Mouse (Mus musculus): Measurements from ENCODE around the gene Hhat. TPM values are rescaled to one million over a fixed set of nuclear protein-coding genes. Genes with fewer than 3 reads are reported as not detected.

Gene Hhat
- polyA plus RNA-seq, 1 experiment = not detected

DNA sequence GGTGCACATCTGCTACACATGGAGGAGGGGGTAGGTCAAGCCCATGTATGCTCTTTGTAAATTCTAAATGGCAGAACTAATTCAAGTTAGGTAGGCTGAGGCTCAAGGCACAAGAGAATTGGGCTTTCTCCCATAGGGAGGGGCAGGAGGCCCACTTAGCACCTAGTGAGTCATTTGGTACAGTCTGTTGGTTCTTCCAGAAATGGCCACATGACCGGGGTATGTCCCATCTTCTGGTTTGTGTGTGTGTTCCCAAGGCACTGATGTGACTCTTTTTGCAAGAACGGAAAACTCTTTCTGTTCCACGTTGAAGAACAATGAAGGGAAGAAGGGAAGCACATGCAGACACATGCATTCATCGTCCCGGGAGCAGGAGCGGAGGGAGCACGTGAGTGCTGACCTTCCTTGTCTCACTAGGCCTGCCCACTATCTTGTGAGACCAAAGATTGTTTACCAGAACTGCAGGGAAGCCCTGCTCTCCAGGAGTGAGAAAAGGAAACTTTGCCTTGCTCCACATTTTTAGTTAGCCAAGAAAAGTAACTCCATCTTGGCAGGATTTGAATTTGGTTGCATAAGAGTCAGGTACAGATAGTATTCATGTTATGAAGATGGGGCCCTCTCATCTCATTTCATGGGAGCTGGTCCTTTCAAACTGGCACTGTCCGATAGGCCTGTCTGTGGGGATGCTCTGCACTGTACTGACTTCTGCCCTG is 290.8 kb downstream of the Hhat start:
- Histone ChIP-seq H3K36me3 (ENCODE audit: control insufficient read depth) (no peaks in the 10 kb centered on the region), H3K27me3 (ENCODE audit: control insufficient read depth) (no peaks in the 10 kb centered on the region), H3K9me3 (ENCODE audit: control insufficient read depth, low read length) (no peaks in the 10 kb centered on the region), H3K4me1 (ENCODE audit: control insufficient read depth) (no peaks in the 10 kb centered on the region), H3K4me3 (replicated peaks) (no peak overlapping the region)
- TF ChIP-seq TAL1 (IDR thresholded peaks at IDR 0.05; ENCODE audit: low read length) = no peak
- no peak for TF ChIP-seq GATA1 (IDR thresholded peaks at IDR 0.05; ENCODE audit: low read length)

DNA sequence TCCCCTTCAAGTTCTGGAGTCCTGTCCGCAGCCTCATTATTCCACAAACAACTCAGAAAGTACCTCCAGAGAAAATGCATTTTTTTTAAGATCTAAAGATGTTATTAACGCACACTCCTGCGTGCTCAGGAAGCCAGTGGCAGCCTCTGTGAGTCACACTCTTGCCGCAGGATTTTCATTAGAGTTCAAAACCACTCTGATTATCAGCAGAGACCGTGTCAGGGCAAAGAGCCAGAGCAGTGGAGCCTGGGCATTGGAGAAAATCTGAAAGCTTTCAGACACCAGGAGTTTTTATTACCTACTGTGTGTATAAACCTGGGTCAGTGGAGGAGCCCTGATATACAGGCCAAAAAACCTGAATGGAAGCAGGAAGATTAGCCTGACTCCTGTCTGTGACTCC is 292.8 kb downstream of the Hhat start:
- H3K4me1 ChIP-seq (ENCODE audit: control insufficient read depth) = no peaks in the 10 kb centered on the region
- no peaks in the 10 kb centered on the region for H3K9me3 ChIP-seq (ENCODE audit: control insufficient read depth, low read length)
- H3K27me3 ChIP-seq (ENCODE audit: control insufficient read depth) = no peaks in the 10 kb centered on the region
- H3K4me3 ChIP-seq (replicated peaks) = no peak overlapping the region
- H3K36me3 ChIP-seq (ENCODE audit: control insufficient read depth) = no peaks in the 10 kb centered on the region
- TF ChIP-seq TAL1 (IDR thresholded peaks at IDR 0.05; ENCODE audit: low read length) (no peak), GATA1 (IDR thresholded peaks at IDR 0.05; ENCODE audit: low read length) (no peak)

DNA sequence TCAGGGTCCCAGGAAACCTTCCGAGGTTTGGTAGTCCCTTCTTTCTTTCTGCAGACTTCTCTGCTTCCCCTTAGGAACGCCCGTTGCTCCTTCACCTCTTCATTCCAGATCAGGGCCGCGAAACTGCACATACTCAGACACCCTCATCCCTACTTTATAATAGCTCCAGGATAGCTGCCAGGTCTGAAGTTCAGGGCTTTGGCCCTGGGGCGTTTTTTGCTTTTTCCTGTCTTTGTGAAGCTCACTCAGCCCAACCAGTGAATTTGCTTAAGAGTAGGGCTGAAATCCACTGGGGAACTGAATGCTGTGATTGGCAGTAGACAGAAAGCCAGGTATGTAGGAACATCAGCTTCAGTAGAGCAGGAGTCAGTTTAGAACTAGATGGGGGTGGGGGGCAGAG is 293.5 kb downstream of the Hhat start:
- Histone ChIP-seq H3K36me3 (ENCODE audit: control insufficient read depth) (no peaks in the 10 kb centered on the region), H3K4me1 (ENCODE audit: control insufficient read depth) (no peaks in the 10 kb centered on the region), H3K4me3 (replicated peaks) (no peak overlapping the region), H3K27me3 (ENCODE audit: control insufficient read depth) (no peaks in the 10 kb centered on the region), H3K9me3 (ENCODE audit: control insufficient read depth, low read length) (no peaks in the 10 kb centered on the region)
- no peak for TF ChIP-seq TAL1 (IDR thresholded peaks at IDR 0.05; ENCODE audit: low read length)
- no peak for TF ChIP-seq GATA1 (IDR thresholded peaks at IDR 0.05; ENCODE audit: low read length)

DNA sequence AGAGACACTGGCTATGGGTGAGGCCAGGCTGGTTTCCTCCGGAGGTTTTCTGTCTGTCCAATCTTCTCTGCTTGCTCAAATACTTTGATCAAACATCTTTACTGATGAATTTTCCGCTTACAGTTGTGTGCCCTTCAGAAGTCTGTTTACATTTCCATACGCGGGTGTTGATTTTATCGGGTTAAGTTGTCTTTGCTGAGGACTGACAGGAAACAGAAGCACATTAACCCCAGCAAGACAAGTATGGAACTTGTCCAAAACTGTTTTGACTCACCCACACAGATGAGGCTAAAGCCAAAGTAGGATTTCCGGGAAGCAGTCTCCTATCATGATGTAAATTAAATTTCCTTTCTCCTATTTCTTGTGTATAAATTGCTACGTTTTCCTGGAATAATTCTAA is 294.3 kb downstream of the Hhat start:
- H3K4me3 ChIP-seq (replicated peaks) = no peak overlapping the region
- H3K9me3 ChIP-seq (ENCODE audit: control insufficient read depth, low read length) = peaks cover 3% of the 10 kb centered on the region
- H3K4me1 ChIP-seq (ENCODE audit: control insufficient read depth) = no peaks in the 10 kb centered on the region
- no peaks in the 10 kb centered on the region for H3K36me3 ChIP-seq (ENCODE audit: control insufficient read depth)
- TF ChIP-seq TAL1 (IDR thresholded peaks at IDR 0.05; ENCODE audit: low read length) (no peak), GATA1 (IDR thresholded peaks at IDR 0.05; ENCODE audit: low read length) (no peak)
- no peaks in the 10 kb centered on the region for H3K27me3 ChIP-seq (ENCODE audit: control insufficient read depth)

DNA sequence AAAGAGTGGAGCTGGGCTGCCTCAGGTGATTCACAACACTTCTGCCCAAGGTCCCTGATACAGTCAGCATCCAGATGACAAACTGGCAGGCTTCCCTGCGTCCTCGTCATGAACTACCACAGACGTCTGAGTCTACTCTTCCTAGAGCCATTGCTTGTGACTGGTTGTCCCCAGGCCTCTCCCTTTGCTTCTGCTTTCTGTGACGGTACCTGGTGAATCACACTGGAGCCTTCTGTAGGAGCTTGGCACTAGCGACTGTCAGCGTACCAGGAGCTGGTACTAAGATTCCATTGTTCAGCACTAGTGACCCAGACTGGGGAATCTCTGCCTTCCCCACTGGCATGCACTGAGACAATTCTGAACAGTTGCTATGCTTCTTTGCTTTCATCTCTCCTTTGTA is 297.9 kb downstream of the Hhat start:
- Histone ChIP-seq H3K27me3 (ENCODE audit: control insufficient read depth) (no peaks in the 10 kb centered on the region), H3K4me1 (ENCODE audit: control insufficient read depth) (no peaks in the 10 kb centered on the region), H3K4me3 (replicated peaks) (no peak overlapping the region), H3K36me3 (ENCODE audit: control insufficient read depth) (no peaks in the 10 kb centered on the region), H3K9me3 (ENCODE audit: control insufficient read depth, low read length) (peaks cover 3% of the 10 kb centered on the region)
- no peak for TF ChIP-seq TAL1 (IDR thresholded peaks at IDR 0.05; ENCODE audit: low read length)

DNA sequence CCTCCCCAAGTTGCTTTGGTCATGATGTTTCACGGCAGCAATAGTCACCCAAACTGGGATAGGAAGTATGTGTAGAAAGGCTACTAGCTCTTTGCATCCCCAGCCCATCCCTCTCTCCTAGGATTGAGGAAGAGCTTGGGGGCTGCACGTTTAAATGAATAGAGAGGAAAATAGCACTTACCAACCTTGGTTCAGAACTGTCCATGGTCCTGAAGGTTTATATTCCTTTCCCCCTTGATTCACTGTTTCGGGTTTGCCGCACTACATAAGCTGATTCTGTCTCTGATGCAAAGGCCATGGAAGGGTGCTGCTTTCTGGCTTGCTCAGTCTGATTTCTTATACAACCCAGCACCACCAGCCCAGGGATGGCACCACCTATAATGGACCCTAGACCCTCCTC is 298.7 kb downstream of the Hhat start:
- no peaks in the 10 kb centered on the region for H3K27me3 ChIP-seq (ENCODE audit: control insufficient read depth)
- TF ChIP-seq GATA1 (IDR thresholded peaks at IDR 0.05; ENCODE audit: low read length) (no peak), TAL1 (IDR thresholded peaks at IDR 0.05; ENCODE audit: low read length) (no peak)
- H3K4me1 ChIP-seq (ENCODE audit: control insufficient read depth) = no peaks in the 10 kb centered on the region
- no peaks in the 10 kb centered on the region for H3K36me3 ChIP-seq (ENCODE audit: control insufficient read depth)
- H3K4me3 ChIP-seq (replicated peaks) = no peak overlapping the region
- peaks cover 3% of the 10 kb centered on the region for H3K9me3 ChIP-seq (ENCODE audit: control insufficient read depth, low read length)

DNA sequence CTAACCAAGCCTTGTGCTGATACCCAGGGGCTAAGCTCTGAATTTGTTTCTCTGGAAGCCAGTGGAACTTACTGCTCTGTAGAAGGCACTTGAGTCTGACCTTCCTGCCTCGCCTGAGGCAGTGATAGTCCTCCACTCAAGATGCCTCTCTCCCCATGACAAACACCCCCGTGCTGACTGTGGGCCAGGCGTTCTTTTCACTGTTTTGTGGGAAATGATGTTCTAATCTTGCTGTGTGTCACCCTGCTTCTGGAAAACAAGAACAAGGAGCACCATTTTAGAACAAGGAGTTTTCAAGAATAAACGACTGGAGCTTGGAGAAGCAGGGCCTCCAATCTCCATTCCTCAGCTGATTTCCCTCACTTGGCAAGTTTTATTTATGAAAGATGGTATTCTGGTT is 307.3 kb downstream of the Hhat start:
- H3K27me3 ChIP-seq (ENCODE audit: control insufficient read depth) = no peaks in the 10 kb centered on the region
- H3K4me3 ChIP-seq (replicated peaks) = no peak overlapping the region
- no peaks in the 10 kb centered on the region for H3K4me1 ChIP-seq (ENCODE audit: control insufficient read depth)
- no peaks in the 10 kb centered on the region for H3K9me3 ChIP-seq (ENCODE audit: control insufficient read depth, low read length)
- H3K36me3 ChIP-seq (ENCODE audit: control insufficient read depth) = no peaks in the 10 kb centered on the region
- TF ChIP-seq TAL1 (IDR thresholded peaks at IDR 0.05; ENCODE audit: low read length) = no peak
- TF ChIP-seq GATA1 (IDR thresholded peaks at IDR 0.05; ENCODE audit: low read length) = no peak

DNA sequence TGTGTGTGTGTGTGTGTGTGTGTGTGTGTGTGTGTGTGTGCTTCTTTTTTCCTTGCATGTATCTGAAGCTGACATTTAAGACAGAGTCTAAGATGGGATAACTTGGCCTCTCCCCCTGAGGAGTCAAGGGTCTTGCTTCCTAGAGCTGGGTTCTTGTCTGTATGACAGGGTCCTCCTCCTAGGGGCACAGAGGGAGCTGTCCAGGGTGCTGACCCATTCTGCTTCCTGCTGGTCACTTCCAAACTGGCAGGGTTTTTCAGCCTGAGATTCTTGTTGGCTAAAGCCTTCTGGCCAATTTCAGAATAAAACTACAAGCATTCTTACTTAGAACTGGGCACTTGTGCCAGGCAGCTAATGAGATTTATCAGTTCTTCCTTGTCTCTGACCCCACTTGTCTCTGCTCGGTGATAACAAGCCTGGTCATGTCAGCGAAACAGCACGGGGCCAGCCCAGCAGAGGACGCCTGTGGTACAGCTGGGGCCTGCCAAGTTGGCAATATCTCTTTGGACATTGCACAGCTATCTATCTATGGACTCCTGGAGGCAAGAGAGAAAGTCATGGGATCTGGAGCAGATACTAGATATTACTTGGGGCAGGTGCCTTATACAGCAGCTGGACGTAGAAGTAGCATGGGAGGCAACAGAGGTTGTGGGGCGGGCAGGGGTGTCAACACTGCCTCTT is 313.4 kb downstream of the Hhat start:
- Histone ChIP-seq H3K9me3 (ENCODE audit: control insufficient read depth, low read length) (no peaks in the 10 kb centered on the region), H3K4me3 (replicated peaks) (no peak overlapping the region), H3K36me3 (ENCODE audit: control insufficient read depth) (no peaks in the 10 kb centered on the region), H3K4me1 (ENCODE audit: control insufficient read depth) (no peaks in the 10 kb centered on the region), H3K27me3 (ENCODE audit: control insufficient read depth) (no peaks in the 10 kb centered on the region)
- TF ChIP-seq GATA1 (IDR thresholded peaks at IDR 0.05; ENCODE audit: low read length) = no peak

DNA sequence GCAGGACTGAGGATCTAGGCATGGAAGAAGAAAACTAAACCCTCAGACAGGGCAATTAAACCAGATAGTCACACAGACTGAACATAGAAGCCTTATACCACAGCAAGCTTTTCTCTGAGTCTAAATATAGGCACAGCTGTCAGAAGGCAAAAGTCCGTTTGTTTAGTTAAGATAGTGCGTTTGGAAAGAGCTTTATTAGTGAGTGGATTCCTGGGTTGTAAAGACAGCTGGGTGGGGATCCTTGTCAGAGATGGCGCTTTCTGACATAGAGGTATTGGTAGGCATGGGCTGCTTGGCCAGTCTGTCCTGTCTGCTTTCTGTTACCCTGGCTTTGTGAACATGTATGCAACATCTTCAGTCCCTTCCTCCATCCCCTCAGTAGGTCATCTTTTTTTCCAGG is 314.0 kb downstream of the Hhat start:
- Histone ChIP-seq H3K27me3 (ENCODE audit: control insufficient read depth) (no peaks in the 10 kb centered on the region), H3K9me3 (ENCODE audit: control insufficient read depth, low read length) (no peaks in the 10 kb centered on the region), H3K4me1 (ENCODE audit: control insufficient read depth) (no peaks in the 10 kb centered on the region), H3K36me3 (ENCODE audit: control insufficient read depth) (no peaks in the 10 kb centered on the region), H3K4me3 (replicated peaks) (no peak overlapping the region)
- TF ChIP-seq GATA1 (IDR thresholded peaks at IDR 0.05; ENCODE audit: low read length) (no peak), TAL1 (IDR thresholded peaks at IDR 0.05; ENCODE audit: low read length) (no peak)

All from erythroblast, embryonic 14.5 days (primary cell).